Mouse (Mus musculus) liver, embryonic 14.5 days (tissue): ENCODE data around the gene Ube2i.

Experiments used
- CTCF ChIP-seq: IDR thresholded peaks from 2 replicates; pipeline ENCODE4 v1.5.1; 2016; ENCODE audit warnings: antibody characterized with exemption, low read depth, control low read depth
- EP300 ChIP-seq: IDR thresholded peaks from 2 replicates; pipeline ENCODE4 v1.6.1; 2016; ENCODE audit warnings: antibody characterized with exemption, low read depth

DNA sequence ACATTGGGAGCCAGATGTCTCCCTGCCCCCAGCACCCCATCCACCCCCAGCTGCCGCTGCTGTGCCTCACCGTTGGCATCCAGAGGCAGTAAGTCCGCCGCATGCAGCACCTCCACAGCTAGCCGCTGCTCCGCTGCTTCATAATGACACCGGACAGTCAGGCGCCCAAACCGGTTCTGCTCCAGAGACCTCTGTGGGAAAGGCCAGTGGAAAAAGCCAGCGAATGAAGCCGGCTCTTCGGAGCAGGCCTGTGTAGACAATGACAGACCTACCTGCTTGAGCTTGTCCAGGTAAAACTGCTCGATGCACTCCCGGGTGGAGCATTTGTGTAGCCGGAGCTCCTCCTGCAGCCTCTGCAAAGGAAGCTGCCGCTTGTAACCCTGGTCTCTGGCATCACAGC lies 30.2 kb downstream of the Ube2i start:
- TF ChIP-seq CTCF (no peak), EP300 (no peak)
